Mouse (Mus musculus) forebrain, embryonic 11.5 days (tissue): ENCODE measurements around the gene Gna15. TPM values are rescaled to one million over a fixed set of nuclear protein-coding genes. Genes with fewer than 3 reads are reported as not detected.

ENCODE experiments used
- ATAC-seq: fragments of 200-750 bp; cut with Nextera tagmentation; replicated peaks from 2 replicates; pipeline ENCODE4 v1.8.0; 2017; ENCODE audit warnings: moderate TSS enrichment; ENCODE audit not compliant: low FRiP score
- DNase-seq: peaks from one replicate; pipeline ENCODE4 v3.0.0-alpha.2; 2017; ENCODE audit warnings: low spot score
- H3K27ac ChIP-seq: fragments of 300-500 bp; sonication (generic); 2 replicates; pipeline ENCODE4 v1.5.1; 2014; ENCODE audit warnings: low read depth, low read length
- H3K27me3 ChIP-seq: fragments of 300-500 bp; sonication (generic); 2 replicates; pipeline ENCODE4 v1.6.1; 2014; ENCODE audit warnings: mild to moderate bottlenecking, low read length, mixed read lengths; ENCODE audit not compliant: control insufficient read depth, insufficient read depth
- H3K36me3 ChIP-seq: fragments of 300-500 bp; sonication (generic); 2 replicates; pipeline ENCODE4 v1.6.1; 2014; ENCODE audit warnings: mild to moderate bottlenecking, low read length, moderate library complexity, mixed read lengths; ENCODE audit not compliant: control insufficient read depth, insufficient read depth
- H3K4me1 ChIP-seq: fragments of 300-500 bp; sonication (generic); replicated peaks from 2 replicates; pipeline ENCODE4 v1.6.1; 2014; ENCODE audit warnings: low read length, mixed read lengths; ENCODE audit not compliant: control insufficient read depth, insufficient read depth
- H3K4me2 ChIP-seq: fragments of 300-500 bp; sonication (generic); 2 replicates; pipeline ENCODE4 v1.6.1; 2014; ENCODE audit warnings: low read depth, mild to moderate bottlenecking, low read length, moderate library complexity, mixed read lengths; ENCODE audit not compliant: severe bottlenecking
- H3K4me3 ChIP-seq: fragments of 300-500 bp; sonication (generic); 2 replicates; pipeline ENCODE4 v1.5.1; 2014; ENCODE audit warnings: low read depth, low read length
- H3K9ac ChIP-seq: fragments of 300-500 bp; sonication (generic); 2 replicates; pipeline ENCODE4 v1.6.1; 2014; ENCODE audit warnings: low read length
- H3K9me3 ChIP-seq: fragments of 300-500 bp; sonication (generic); 2 replicates; pipeline ENCODE4 v1.6.1; 2016; ENCODE audit warnings: low read length, mixed read lengths; ENCODE audit not compliant: control insufficient read depth
- WGBS: fragments of 180-500 bp; shearing (Covaris S2); extraction: QIAGEN DNeasy Blood & Tissue Kit; methylation state at CpG from one replicate; pipeline ENCODE4 v1.1.7; 2014; 5-methylcytosine and 5-hydroxymethylcytosine counted together
- polyA plus RNA-seq: library from polyadenylated mRNA; unstranded; fragments of >200 nt; fragmentation: Nextera tagmentation; extraction: Ambion mirVana; gene quantifications from 2 replicates; pipeline ENCODE4 v1.2.1, GENCODE M21; 2014

The Gna15 gene
- polyA plus RNA-seq, 1 experiment from 2014 or later = 0.68 TPM

DNA sequence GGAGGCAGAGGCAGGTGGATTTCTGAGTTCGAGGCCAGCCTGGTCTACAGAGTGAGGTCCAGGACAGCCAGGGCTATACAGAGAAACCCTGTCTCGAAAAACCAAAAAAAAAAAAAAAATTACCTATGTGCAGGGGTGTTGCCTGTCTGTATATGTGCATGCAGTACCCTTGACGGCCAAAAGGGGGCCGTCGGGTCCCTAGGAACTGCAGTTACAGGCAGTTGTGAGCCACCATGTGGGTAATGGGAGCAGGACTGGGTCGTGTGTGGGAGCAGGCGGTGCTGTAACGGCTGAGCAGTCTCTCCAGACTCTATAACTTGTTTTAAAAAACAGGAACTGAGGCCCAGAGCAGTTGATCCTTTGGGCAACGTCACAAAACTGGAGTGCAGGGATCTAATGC is 40.0 kb downstream of the Gna15 start:
- H3K9ac ChIP-seq = no peak overlapping the region
- DNase-seq = peak; percentile 80
- no peak overlapping the region for H3K27ac ChIP-seq
- peaks cover 2% of the 10 kb centered on the region; the same call in 1 of the 2 replicates for H3K4me1 ChIP-seq
- no peak overlapping the region for H3K4me2 ChIP-seq
- peaks cover 10% of the 10 kb centered on the region for H3K27me3 ChIP-seq
- 17% methylated on average over 9 of the region's 9 CpGs for WGBS
- H3K4me3 ChIP-seq = no peak overlapping the region
- H3K36me3 ChIP-seq = no peaks in the 10 kb centered on the region; the same call in 1 of the 2 replicates
- no peaks in the 10 kb centered on the region for H3K9me3 ChIP-seq
- no peak for ATAC-seq

GRCm38 (mm10) chr10:81482533-81482889 is 41.5 kb downstream of the Gna15 start, which contains the start of gene Celf5:
Gene Celf5, minus strand, starts transcription at chr10:81482709.
- DNase-seq = peak; percentile 84

GRCm38 (mm10) chr10:81481605-81482532 is 42.2 kb downstream of the Gna15 start:
- Histone ChIP-seq H3K4me2 (peak overlapping the region; percentile 71), H3K9ac (peak overlapping the region; percentile 62), H3K36me3 (no peaks in the 10 kb centered on the region; the same call in 1 of the 2 replicates), H3K27me3 (peaks cover 10% of the 10 kb centered on the region), H3K27ac (no peak overlapping the region), H3K9me3 (no peaks in the 10 kb centered on the region), H3K4me3 (peak overlapping the region; percentile 52), H3K4me1 (peaks cover 2% of the 10 kb centered on the region; the same call in 1 of the 2 replicates)
- WGBS = 3% methylated on average over 35 of the region's 35 CpGs
- peak; percentile 6; the same call in 1 of the 2 replicates for ATAC-seq
- DNase-seq = no peak

More at GRCm38 (mm10) chr10:81482533-81482889, 41.5 kb downstream of the Gna15 start, which contains the start of gene Celf5:
- Histone ChIP-seq H3K27ac (no peak within 1 kb of the TSS), H3K4me1 (peaks cover 2% of the 10 kb centered on the region; the same call in 1 of the 2 replicates), H3K27me3 (peaks cover 10% of the 10 kb centered on the region), H3K36me3 (no peaks in the 10 kb centered on the region; the same call in 1 of the 2 replicates), H3K9me3 (no peaks in the 10 kb centered on the region), H3K4me3 (peak within 1 kb of the TSS; percentile 52), H3K4me2 (peak within 1 kb of the TSS; percentile 71), H3K9ac (peak within 1 kb of the TSS; percentile 62)
- ATAC-seq = peak; percentile 49
- 0% methylated on average over 36 of the region's 36 CpGs for WGBS

GRCm38 (mm10) chr10:81474461-81474860 is 49.6 kb downstream of the Gna15 start:
- Histone ChIP-seq H3K4me3 (no peak overlapping the region), H3K4me2 (no peak overlapping the region), H3K36me3 (no peaks in the 10 kb centered on the region), H3K27me3 (no peaks in the 10 kb centered on the region; the same call in none of the 2 replicates), H3K27ac (no peak overlapping the region), H3K9me3 (no peaks in the 10 kb centered on the region), H3K9ac (no peak overlapping the region), H3K4me1 (peaks cover 6% of the 10 kb centered on the region; the same call in 1 of the 2 replicates)
- no peak for DNase-seq
- ATAC-seq = no peak
- WGBS = 86% methylated on average over 10 of the region's 10 CpGs

- Histone ChIP-seq H3K4me1 (peaks cover 6% of the 10 kb centered on the region; the same call in 1 of the 2 replicates), H3K9me3 (no peaks in the 10 kb centered on the region), H3K4me3 (peak overlapping the region; percentile 37), H3K4me2 (peak overlapping the region; percentile 84), H3K9ac (peak overlapping the region; percentile 57), H3K27ac (peak overlapping the region; percentile 73; the same call in 1 of the 2 replicates), H3K36me3 (no peaks in the 10 kb centered on the region), H3K27me3 (no peaks in the 10 kb centered on the region; the same call in none of the 2 replicates)
- DNase-seq (peak; percentile 89), ATAC-seq (peak; percentile 84)
- WGBS = under 1% methylated on average over 20 of the region's 22 CpGs
Measured at GRCm38 (mm10) chr10:81473003-81473451, 51.0 kb downstream of the Gna15 start.

DNA sequence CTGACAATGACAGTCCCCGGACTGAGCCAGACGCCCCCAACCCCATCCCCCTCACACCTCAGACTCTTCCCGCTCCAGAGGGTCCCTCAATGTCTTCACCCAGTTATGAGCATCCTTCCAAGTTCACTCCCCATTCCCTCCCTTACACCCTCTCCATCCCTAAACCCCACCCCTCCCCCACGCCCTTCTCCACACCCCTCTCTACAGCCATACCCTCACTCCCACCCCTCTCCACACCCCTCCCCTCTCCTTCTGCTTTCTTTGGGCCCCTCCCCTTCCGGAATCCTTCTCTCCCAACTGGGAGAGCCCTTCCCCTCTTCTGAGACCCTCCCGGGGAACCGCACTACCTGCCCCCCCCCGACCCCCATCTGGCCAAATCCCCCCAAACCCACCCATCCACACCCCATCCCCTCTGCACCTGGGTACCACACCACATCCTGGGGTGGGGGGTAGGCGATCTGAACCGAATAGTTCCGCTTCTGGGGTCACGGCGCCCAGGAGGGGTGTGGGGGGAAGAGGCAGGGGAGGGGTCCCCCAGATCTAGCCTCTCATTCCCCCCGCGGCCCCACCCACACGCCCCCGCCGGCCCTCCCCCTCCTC is 51.5 kb downstream of the Gna15 start:
- peak overlapping the region; percentile 37 for H3K4me3 ChIP-seq
- peak overlapping the region; percentile 57 for H3K9ac ChIP-seq
- WGBS = 5% methylated on average over 18 of the region's 18 CpGs
- DNase-seq (no peak), ATAC-seq (peak; percentile 60)
- no peaks in the 10 kb centered on the region; the same call in 1 of the 2 replicates for H3K27me3 ChIP-seq
- peak overlapping the region; percentile 73 for H3K27ac ChIP-seq
- H3K4me2 ChIP-seq = peak overlapping the region; percentile 84
- no peaks in the 10 kb centered on the region for H3K36me3 ChIP-seq
- H3K9me3 ChIP-seq = no peaks in the 10 kb centered on the region
- H3K4me1 ChIP-seq = peaks cover 6% of the 10 kb centered on the region; the same call in 1 of the 2 replicates

- 71% methylated on average over 18 of the region's 18 CpGs for WGBS
- peak; percentile 53 for DNase-seq
- no peaks in the 10 kb centered on the region for H3K9me3 ChIP-seq
- no peak overlapping the region for H3K4me3 ChIP-seq
- no peaks in the 10 kb centered on the region for H3K36me3 ChIP-seq
- no peak for ATAC-seq
- H3K4me1 ChIP-seq = peaks cover 6% of the 10 kb centered on the region; the same call in 1 of the 2 replicates
- no peaks in the 10 kb centered on the region; the same call in 1 of the 2 replicates for H3K27me3 ChIP-seq
- no peak overlapping the region for H3K9ac ChIP-seq
- H3K27ac ChIP-seq = no peak overlapping the region
- H3K4me2 ChIP-seq = no peak overlapping the region
Measured at GRCm38 (mm10) chr10:81470454-81470853, 53.6 kb downstream of the Gna15 start.

DNA sequence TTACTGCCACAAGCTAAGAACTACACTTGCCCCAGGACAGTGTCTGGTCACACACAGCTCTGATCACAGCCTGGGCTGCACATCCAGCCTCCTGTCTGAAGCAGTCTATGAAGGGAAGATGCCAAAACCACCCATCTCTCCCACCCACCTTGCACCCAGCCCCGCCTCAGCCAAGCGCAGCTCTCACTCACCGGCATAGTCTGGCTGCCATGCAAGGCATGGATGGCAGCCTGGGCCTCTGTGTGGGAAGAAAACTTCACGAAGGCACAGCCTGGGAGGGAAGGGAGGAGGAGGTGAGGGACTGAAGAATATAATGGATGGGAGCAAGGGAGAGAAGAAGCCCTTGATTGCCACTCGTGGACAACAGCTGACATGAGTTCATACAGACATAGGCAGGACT is 54.8 kb downstream of the Gna15 start:
- DNase-seq (peak; percentile 36), ATAC-seq (no peak)
- Histone ChIP-seq H3K4me1 (peaks cover 11% of the 10 kb centered on the region), H3K4me3 (no peak overlapping the region), H3K27ac (no peak overlapping the region), H3K4me2 (no peak overlapping the region), H3K27me3 (peaks cover 1% of the 10 kb centered on the region), H3K9me3 (no peaks in the 10 kb centered on the region), H3K9ac (no peak overlapping the region), H3K36me3 (no peaks in the 10 kb centered on the region)
- 84% methylated on average over 5 of the region's 5 CpGs for WGBS
